Mouse (Mus musculus) myocyte (in vitro differentiated cells): Measurements from ENCODE around the gene Prx. TPM values are rescaled to one million over a fixed set of nuclear protein-coding genes. Genes with fewer than 3 reads are reported as not detected.

Experiments used
- polyA plus RNA-seq: library from polyadenylated mRNA; unstranded; fragments of >200 nt; fragmentation: generic; extraction: Trizol; gene quantifications from one replicate; pipeline ENCODE4 v1.2.1, GENCODE M21; 2012; ENCODE audit warnings: missing spikeins

The Prx gene
- polyA plus RNA-seq, 1 experiment, result 4.2 TPM

Other genes with a start within 250 kb of the Prx start
- gene Numbl, start 240.9 kb upstream of the Prx start, polyA plus RNA-seq, result 28.8 TPM
- gene Ltbp4, start 161.6 kb upstream of the Prx start, polyA plus RNA-seq, result 32.5 TPM
- gene Shkbp1, start 143.3 kb upstream of the Prx start, polyA plus RNA-seq, result 18.4 TPM
- 0.11 TPM for gene Gm20479, start 141.9 kb upstream of the Prx start, polyA plus RNA-seq
- 0.17 TPM for gene Sptbn4, start 51.6 kb upstream of the Prx start, polyA plus RNA-seq
- gene Blvrb, start 51.3 kb upstream of the Prx start, polyA plus RNA-seq, result 58.4 TPM
- gene Sertad3, start 25.6 kb upstream of the Prx start, polyA plus RNA-seq, result 15.5 TPM
- 44.6 TPM for gene Sertad1, start 12.4 kb upstream of the Prx start, polyA plus RNA-seq
- gene Hipk4, start 23.9 kb downstream of the Prx start, polyA plus RNA-seq, result 0.98 TPM
- 132 TPM for gene Pld3, start 53.9 kb downstream of the Prx start, polyA plus RNA-seq
- gene 2310022A10Rik, start 53.9 kb downstream of the Prx start, polyA plus RNA-seq, result 35.5 TPM
- 343 TPM for gene Akt2, start 92.2 kb downstream of the Prx start, polyA plus RNA-seq
- 0.20 TPM for gene Ttc9b, start 154.6 kb downstream of the Prx start, polyA plus RNA-seq
- gene Map3k10, start 175.3 kb downstream of the Prx start, polyA plus RNA-seq, result 39.4 TPM
- gene Zfp607b, start 190.0 kb downstream of the Prx start, polyA plus RNA-seq, result 1.7 TPM
- gene Zfp60, start 232.1 kb downstream of the Prx start, polyA plus RNA-seq, result 2.0 TPM